ENCODE assay signal across 9 mouse cellular contexts in genomic region chr2:32908796-32909195, GRCm38 (mm10). TPM values are rescaled to one million over a fixed set of nuclear protein-coding genes. Genes with fewer than 3 reads are reported as not detected.
DNase-seq lines count a peak whose midpoint lies in the region; ATAC-seq and TF ChIP-seq lines count a peak whose summit lies in the region.
"Had no signal": no experiment of that assay in that cellular context is flagged by ENCODE, and none has a peak within 500 bp of the region (broad histone marks: within the 10 kb centered on the region; RNA-seq: fewer than 3 reads in every experiment).

No protein-coding gene starts in this region.

- H3K9ac ChIP-seq in lung, embryonic 14.5 days, result peak overlapping the region; percentile 34
- peak overlapping the region; percentile 63 for H3K9ac ChIP-seq in heart, embryonic 14.5 days (ENCODE audit: low read length)
- H3K9ac ChIP-seq in limb, embryonic 13.5 days, result 0 out of 2 replicates have a peak overlapping the region, but pooled peaks have one; percentile 26
- H3K9ac ChIP-seq in stomach, embryonic 14.5 days (replicated peaks; ENCODE audit: low read depth, low read length), result no peak overlapping the region

- H3K9me3 ChIP-seq in lung, embryonic 14.5 days (ENCODE audit: low read depth, low read length), result no peaks in the 10 kb centered on the region
- no peaks in the 10 kb centered on the region for H3K9me3 ChIP-seq in heart, embryonic 14.5 days (ENCODE audit: control insufficient read depth, low read length)
- no peaks in the 10 kb centered on the region for H3K9me3 ChIP-seq in limb, embryonic 13.5 days
- no peaks in the 10 kb centered on the region for H3K9me3 ChIP-seq in stomach, embryonic 14.5 days (ENCODE audit: control insufficient read depth, low read depth, low read length)

- H3K27me3 ChIP-seq in lung, embryonic 14.5 days (ENCODE audit: insufficient read depth, low read length), result no peaks in the 10 kb centered on the region
- no peaks in the 10 kb centered on the region for H3K27me3 ChIP-seq in heart, embryonic 14.5 days (ENCODE audit: control insufficient read depth, insufficient read depth, low read length)
- no peaks in the 10 kb centered on the region for H3K27me3 ChIP-seq in limb, embryonic 13.5 days
- no peaks in the 10 kb centered on the region for H3K27me3 ChIP-seq in stomach, embryonic 14.5 days (ENCODE audit: control insufficient read depth, insufficient read depth, low read length)
- H3K27me3 ChIP-seq: Patski had no signal

- WGBS in lung, embryonic 14.5 days, result 13% methylated on average over 11 of the region's 11 CpGs
- WGBS in lung, adult 2 months, result 16% methylated on average over 11 of the region's 11 CpGs
- 6% methylated on average over 11 of the region's 11 CpGs for WGBS in heart, embryonic 14.5 days
- 70% methylated on average over 11 of the region's 11 CpGs for whole genome bisulfite sequencing in limb, embryonic 13.5 days
- 16% methylated on average over 11 of the region's 11 CpGs for WGBS in stomach, embryonic 14.5 days

- peak; percentile 46; the same call in 1 of the 2 replicates for ATAC-seq in lung, embryonic 14.5 days (ENCODE audit: insufficient read depth)
- peak; percentile 65 for ATAC-seq in heart, embryonic 14.5 days (ENCODE audit: insufficient number of reproducible peaks, insufficient read depth, low FRiP score, low read depth)
- no peak for ATAC-seq in limb, embryonic 13.5 days (ENCODE audit: low FRiP score, low read depth)
- ATAC-seq in stomach, embryonic 14.5 days (ENCODE audit: insufficient number of reproducible peaks, insufficient read depth, low FRiP score, low read depth), result peak; percentile 42
- ATAC-seq in erythroblast, adult 5-6 weeks (replicated peaks; ENCODE audit: low FRiP score, poor library complexity, severe bottlenecking), result no peak
- ATAC-seq: Patski had no signal

- TF ChIP-seq CTCF in lung, embryonic 14.5 days (IDR thresholded peaks at IDR 0.05; ENCODE audit: low read depth), result no peak
- TF ChIP-seq CTCF in lung, adult 2 months (IDR thresholded peaks at IDR 0.05; ENCODE audit: insufficient read depth, low read length), result no peak

- H3K4me1 ChIP-seq in lung, embryonic 14.5 days (ENCODE audit: insufficient read depth), result peaks cover 21% of the 10 kb centered on the region
- peaks cover 41% of the 10 kb centered on the region for H3K4me1 ChIP-seq in lung, adult 2 months (ENCODE audit: control insufficient read depth, insufficient read depth, low read length)
- H3K4me1 ChIP-seq in heart, embryonic 14.5 days (ENCODE audit: control insufficient read depth in 2 of 2, insufficient read depth in 2 of 2, low read length in 2 of 2), result peaks cover 38 to 55% of the 10 kb centered on the region in 2 experiments
- H3K4me1 ChIP-seq in limb, embryonic 13.5 days, result peaks cover 42% of the 10 kb centered on the region
- H3K4me1 ChIP-seq in stomach, embryonic 14.5 days (ENCODE audit: control insufficient read depth, insufficient read depth, low read length), result peaks cover 45% of the 10 kb centered on the region

- H3K36me3 ChIP-seq in lung, embryonic 14.5 days (ENCODE audit: insufficient read depth), result peaks cover 41% of the 10 kb centered on the region
- H3K36me3 ChIP-seq in heart, embryonic 14.5 days (ENCODE audit: control insufficient read depth, insufficient read depth, low read length), result peaks cover 48% of the 10 kb centered on the region
- H3K36me3 ChIP-seq in limb, embryonic 13.5 days, result peaks cover 44% of the 10 kb centered on the region
- peaks cover 13% of the 10 kb centered on the region for H3K36me3 ChIP-seq in stomach, embryonic 14.5 days (ENCODE audit: control insufficient read depth, insufficient read depth, low read length)

- TF ChIP-seq POLR2A in lung, adult 2 months (IDR thresholded peaks at IDR 0.05; ENCODE audit: borderline replicate concordance, extremely low read depth, low read depth, low read length), result no peak

- no peak overlapping the region for H3K4me3 ChIP-seq in lung, embryonic 14.5 days (ENCODE audit: low read depth, low read length)
- no peak overlapping the region for H3K4me3 ChIP-seq in lung, adult 2 months (replicated peaks; ENCODE audit: extremely low read depth, low read depth, low read length)
- no peak overlapping the region for H3K4me3 ChIP-seq in heart, embryonic 14.5 days (ENCODE audit: control insufficient read depth in 1 of 2, insufficient read depth in 1 of 2, low read depth in 1 of 2, low read length in 2 of 2)
- H3K4me3 ChIP-seq in limb, embryonic 13.5 days, result no peak overlapping the region
- H3K4me3 ChIP-seq in stomach, embryonic 14.5 days (ENCODE audit: low read depth, low read length), result no peak overlapping the region

- peak; percentile 69 for DNase-seq in lung, embryonic 14.5 days
- no peak for DNase-seq in lung, adult 2 months
- DNase-seq in cerebellum, adult 11 months, result no peak
- DNase-seq in urinary bladder, postnatal 14 days (ENCODE audit: low spot score), result no peak

- H3K4me2 ChIP-seq in lung, embryonic 14.5 days, result peak overlapping the region; percentile 44
- peak overlapping the region; percentile 56 for H3K4me2 ChIP-seq in heart, embryonic 14.5 days (ENCODE audit: low read length)
- H3K4me2 ChIP-seq in limb, embryonic 13.5 days (replicated peaks), result no peak overlapping the region
- H3K4me2 ChIP-seq in stomach, embryonic 14.5 days (replicated peaks; ENCODE audit: low read depth, low read length), result peak overlapping the region; percentile 36

- peak overlapping the region; percentile 95 for H3K27ac ChIP-seq in lung, embryonic 14.5 days (ENCODE audit: low read depth)
- peak overlapping the region; percentile 95 to 97 for H3K27ac ChIP-seq in heart, embryonic 14.5 days (replicated peaks in 1 of 2; ENCODE audit: control insufficient read depth in 1 of 2, insufficient read depth in 1 of 2, low read depth in 2 of 2, low read length in 2 of 2)
- peak overlapping the region; percentile 56 for H3K27ac ChIP-seq in limb, embryonic 13.5 days
- peak overlapping the region; percentile 93 for H3K27ac ChIP-seq in stomach, embryonic 14.5 days (ENCODE audit: low read length)

RNA-seq across cellular contexts. Expression of gene Fam129b, which starts 32.9 kb away (rescaled TPM):
- polyA plus RNA-seq in lung, embryonic 14.5 days (2014; fragmentation: Nextera tagmentation; extraction: Ambion mirVana), result 41.2 and 46.5 TPM in 2 replicates
- polyA plus RNA-seq in lung, adult 2 months (2012; rRNA removed), result 205 and 224 TPM in 2 replicates
- 18.1 and 25.1 TPM in 2 replicates for polyA plus RNA-seq in heart, embryonic 14.5 days (2014; fragmentation: Nextera tagmentation; extraction: Ambion mirVana)
- polyA plus RNA-seq in limb, embryonic 13.5 days (2015; fragmentation: Nextera tagmentation; extraction: Ambion mirVana), result 48.5 and 55.8 TPM in 2 replicates
- polyA plus RNA-seq in stomach, embryonic 14.5 days (2014; fragmentation: Nextera tagmentation; extraction: Ambion mirVana), result 31.9 and 34.7 TPM in 2 replicates
- 3.1 and 5.8 TPM in 2 replicates for total RNA-seq in erythroblast, adult 5-6 weeks (2015; ENCODE audit: low replicate concordance)
- 2.6 and 5.6 TPM in 2 replicates for total RNA-seq in erythroblast, adult 5-6 weeks (2017; ENCODE audit: low replicate concordance)

RNA-seq across cellular contexts. Expression of gene Rpl12, which starts 52.6 kb away (rescaled TPM):
- 235 and 256 TPM in 2 replicates for polyA plus RNA-seq in lung, embryonic 14.5 days (2014; fragmentation: Nextera tagmentation; extraction: Ambion mirVana)
- polyA plus RNA-seq in lung, adult 2 months (2012; rRNA removed), result 190 and 241 TPM in 2 replicates
- polyA plus RNA-seq in heart, embryonic 14.5 days (2014; fragmentation: Nextera tagmentation; extraction: Ambion mirVana), result 112 and 129 TPM in 2 replicates
- 159 and 175 TPM in 2 replicates for polyA plus RNA-seq in limb, embryonic 13.5 days (2015; fragmentation: Nextera tagmentation; extraction: Ambion mirVana)
- 232 and 269 TPM in 2 replicates for polyA plus RNA-seq in stomach, embryonic 14.5 days (2014; fragmentation: Nextera tagmentation; extraction: Ambion mirVana)
- 305 and 430 TPM in 2 replicates for total RNA-seq in erythroblast, adult 5-6 weeks (2015; ENCODE audit: low replicate concordance)
- 287 and 320 TPM in 2 replicates for total RNA-seq in erythroblast, adult 5-6 weeks (2017; ENCODE audit: low replicate concordance)

RNA-seq across cellular contexts. Expression of gene Lrsam1, which starts 52.6 kb away (rescaled TPM):
- polyA plus RNA-seq in lung, embryonic 14.5 days (2014; fragmentation: Nextera tagmentation; extraction: Ambion mirVana), result 6.4 and 6.6 TPM in 2 replicates
- polyA plus RNA-seq in lung, adult 2 months (2012; rRNA removed), result 17.4 and 18.4 TPM in 2 replicates
- polyA plus RNA-seq in heart, embryonic 14.5 days (2014; fragmentation: Nextera tagmentation; extraction: Ambion mirVana), result 6.3 and 7.4 TPM in 2 replicates
- 13.9 and 14.1 TPM in 2 replicates for polyA plus RNA-seq in limb, embryonic 13.5 days (2015; fragmentation: Nextera tagmentation; extraction: Ambion mirVana)
- polyA plus RNA-seq in stomach, embryonic 14.5 days (2014; fragmentation: Nextera tagmentation; extraction: Ambion mirVana), result 7.8 and 8.8 TPM in 2 replicates
- total RNA-seq in erythroblast, adult 5-6 weeks (2015; ENCODE audit: low replicate concordance), result 3.1 and 6.5 TPM in 2 replicates
- 1.7 and 3.5 TPM in 2 replicates for total RNA-seq in erythroblast, adult 5-6 weeks (2017; ENCODE audit: low replicate concordance)

Comparison
In these comparisons a context has a peak if more than half of its experiments do, and no peak if none do; other contexts are left out.
1. ATAC-seq: peak in lung, embryonic 14.5 days (single experiment), heart, embryonic 14.5 days (single experiment) and stomach, embryonic 14.5 days (single experiment); none in limb, embryonic 13.5 days (single experiment) and erythroblast, adult 5-6 weeks (single experiment).
2. Peak in every context shown above with its lines, with median percentiles within 50 percentile points of each other: H3K27ac ChIP-seq.